Mouse (Mus musculus) kidney, adult 2 months (tissue): ENCODE measurements around the gene Ncl. TPM values are rescaled to one million over a fixed set of nuclear protein-coding genes. Genes with fewer than 3 reads are reported as not detected.

Experiments used
- DNase-seq: peaks from one replicate; pipeline ENCODE4 v3.0.0; 2021
- H3K27ac ChIP-seq: fragments of 200-500 bp; 2 replicates; pipeline ENCODE4 v1.5.1; 2012; ENCODE audit warnings: low read depth, low read length, control low read depth, inconsistent platforms; ENCODE audit not compliant: insufficient read depth
- H3K27me3 ChIP-seq: fragments of 200-500 bp; replicated peaks from 2 replicates; pipeline ENCODE4 v1.6.1; 2012; ENCODE audit warnings: mild to moderate bottlenecking, moderate library complexity, low read length, inconsistent platforms; ENCODE audit not compliant: control insufficient read depth, insufficient read depth
- H3K36me3 ChIP-seq: fragments of 200-500 bp; 2 replicates; pipeline ENCODE4 v1.6.1; 2012; ENCODE audit warnings: mild to moderate bottlenecking, moderate library complexity, low read length, inconsistent platforms; ENCODE audit not compliant: control insufficient read depth, insufficient read depth
- H3K4me1 ChIP-seq: fragments of 200-500 bp; 2 replicates; pipeline ENCODE4 v1.6.1; 2011; ENCODE audit warnings: low read length; ENCODE audit not compliant: control insufficient read depth, insufficient read depth
- H3K4me3 ChIP-seq: fragments of 200-500 bp; 2 replicates; pipeline ENCODE4 v1.5.1; 2011; ENCODE audit warnings: mild to moderate bottlenecking, low read depth, low read length, control low read depth; ENCODE audit not compliant: insufficient read depth
- CTCF ChIP-seq: fragments of 200-500 bp; conservative IDR thresholded peaks from 2 replicates; pipeline ENCODE4 v1.5.1; 2011; ENCODE audit warnings: low read depth, mild to moderate bottlenecking, control low read depth, low read length, moderate library complexity, mixed read lengths; ENCODE audit not compliant: insufficient read depth, insufficient read length
- POLR2A ChIP-seq: fragments of 200-500 bp; IDR thresholded peaks from one replicate; pipeline ENCODE4 v1.6.1; 2011; ENCODE audit warnings: low read depth, low read length, control low read depth
- WGBS: fragments of 180-500 bp; shearing (Covaris S2); methylation state at CpG from one replicate; pipeline ENCODE4 v1.1.7; 2018; 5-methylcytosine and 5-hydroxymethylcytosine counted together
- polyA plus RNA-seq: library from polyadenylated mRNA; depleted of rRNA; stranded (reverse); fragments of >200 nt; gene quantifications from 2 replicates; pipeline ENCODE4 v1.2.3, GENCODE M21; 2012

Ncl gene
- polyA plus RNA-seq, 1 experiment = 10.4 TPM

DNA sequence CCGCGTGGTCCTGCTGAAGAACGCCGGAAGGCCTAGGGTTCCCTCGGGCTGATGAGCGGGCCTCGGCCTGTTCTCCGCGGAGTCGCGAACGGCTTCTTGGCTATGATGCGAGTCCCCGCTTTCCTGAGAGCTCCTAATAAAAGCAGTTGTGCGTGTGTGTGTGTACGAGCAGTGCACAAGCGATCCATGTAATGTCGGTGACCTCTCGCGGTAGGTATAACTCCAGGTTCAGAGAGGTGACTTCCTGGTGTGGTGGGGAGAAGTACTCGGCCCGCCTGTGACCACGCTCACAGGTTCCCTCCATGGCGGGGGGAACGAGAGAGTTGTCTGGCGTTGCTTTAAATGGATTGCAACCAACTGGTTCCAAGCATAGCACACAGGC, 589 bp upstream of the Ncl start:
- no peak for DNase-seq
- Histone ChIP-seq H3K36me3 (peaks cover 10% of the 10 kb centered on the region), H3K4me1 (peaks cover 3% of the 10 kb centered on the region; the same call in 1 of the 2 replicates), H3K4me3 (peak overlapping the region; percentile 70), H3K27ac (peak overlapping the region; percentile 14; the same call in 1 of the 2 replicates), H3K27me3 (no peaks in the 10 kb centered on the region)
- TF ChIP-seq POLR2A (no peak), CTCF (no peak)
- under 1% methylated on average over 26 of the region's 26 CpGs for WGBS

DNA sequence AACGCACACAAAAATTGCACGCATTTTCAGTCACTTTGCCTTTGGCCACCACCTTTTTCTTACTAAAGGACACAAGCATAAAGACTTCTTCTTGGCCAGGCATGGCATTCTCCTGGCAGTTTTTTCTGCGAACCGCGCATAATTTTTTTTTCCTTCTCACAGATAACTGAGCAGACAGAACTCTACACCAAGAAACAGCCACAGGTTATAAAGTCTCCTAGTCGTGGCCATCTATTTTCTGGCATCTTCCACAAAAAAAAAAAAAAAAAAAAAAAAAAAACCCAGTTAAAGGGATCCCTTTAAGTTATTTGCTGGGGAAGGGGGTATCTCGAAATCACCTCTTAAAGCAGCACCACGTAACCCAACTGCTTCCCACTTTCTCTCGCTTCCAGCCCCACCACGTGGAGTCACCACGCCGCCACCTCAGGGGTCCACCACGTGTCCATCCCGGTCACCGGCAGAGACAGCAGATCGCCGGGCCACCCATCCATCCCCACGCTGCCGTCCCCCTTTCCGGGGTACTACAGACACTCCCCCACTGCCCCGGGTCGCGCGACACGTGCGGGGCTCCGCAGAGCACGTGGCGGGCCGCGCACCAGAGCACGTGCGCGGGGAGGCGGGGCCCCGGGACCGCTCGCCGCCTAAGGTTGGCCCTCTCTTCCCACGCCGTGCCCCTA, 833 bp downstream of the Ncl start:
- under 1% methylated on average over 41 of the region's 41 CpGs for WGBS
- Histone ChIP-seq H3K27me3 (no peaks in the 10 kb centered on the region), H3K27ac (peak overlapping the region; percentile 95), H3K36me3 (peaks cover 21% of the 10 kb centered on the region), H3K4me1 (peaks cover 3% of the 10 kb centered on the region; the same call in 1 of the 2 replicates), H3K4me3 (peak overlapping the region; percentile 73)
- DNase-seq = no peak
- TF ChIP-seq POLR2A (no peak), CTCF (no peak)

DNA sequence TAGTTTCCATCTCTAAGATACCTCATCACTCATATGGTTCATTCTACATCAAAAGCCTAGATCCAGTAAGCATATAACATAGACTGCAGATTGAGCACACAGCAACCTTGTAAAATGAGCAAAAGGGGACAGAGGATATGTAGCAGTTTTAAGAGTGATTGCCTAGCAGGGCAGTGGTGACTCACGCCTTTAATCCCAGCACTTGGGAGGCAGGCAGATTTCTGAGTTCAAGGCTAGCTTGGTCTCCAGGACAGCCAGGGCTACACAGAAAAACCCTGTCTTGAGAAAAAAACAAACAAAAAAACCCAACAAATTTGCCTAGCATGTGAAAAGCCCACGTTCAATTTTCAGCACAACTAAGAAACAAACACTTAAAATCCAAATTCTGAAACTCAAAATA, 5.0 kb downstream of the Ncl start:
- no peak overlapping the region for H3K27ac ChIP-seq
- peaks cover 5% of the 10 kb centered on the region; the same call in 1 of the 2 replicates for H3K4me1 ChIP-seq
- WGBS = 87% methylated on average over 2 of the region's 2 CpGs
- H3K36me3 ChIP-seq = peaks cover 38% of the 10 kb centered on the region
- no peak for DNase-seq
- TF ChIP-seq CTCF (no peak), POLR2A (no peak)
- H3K27me3 ChIP-seq = no peaks in the 10 kb centered on the region
- H3K4me3 ChIP-seq = no peak overlapping the region

DNA sequence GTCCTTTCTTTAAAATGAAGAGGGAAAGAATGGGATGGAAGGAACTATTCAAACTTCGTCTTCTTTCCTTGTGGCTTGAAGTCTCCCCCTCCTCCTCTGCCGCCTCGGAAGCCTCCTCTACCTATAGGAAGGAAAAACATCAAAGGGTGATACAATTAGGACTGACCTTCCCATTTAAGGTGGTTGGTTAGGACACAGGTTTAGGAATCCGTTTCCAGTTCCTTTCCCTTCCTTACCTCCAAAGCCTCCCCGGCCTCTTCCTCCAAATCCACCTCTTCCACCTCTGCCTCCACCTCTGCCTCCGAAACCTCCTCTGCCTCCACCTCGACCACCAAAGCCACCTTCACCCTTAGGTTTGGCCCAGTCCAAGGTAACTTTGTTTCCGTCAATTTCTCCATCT, 8.6 kb downstream of the Ncl start:
- H3K4me3 ChIP-seq = no peak overlapping the region
- DNase-seq = no peak
- H3K36me3 ChIP-seq = peaks cover 33% of the 10 kb centered on the region
- TF ChIP-seq POLR2A (no peak), CTCF (no peak)
- H3K4me1 ChIP-seq = peaks cover 5% of the 10 kb centered on the region; the same call in 1 of the 2 replicates
- no peaks in the 10 kb centered on the region for H3K27me3 ChIP-seq
- WGBS = 85% methylated on average over 8 of the region's 8 CpGs
- H3K27ac ChIP-seq = no peak overlapping the region

DNA sequence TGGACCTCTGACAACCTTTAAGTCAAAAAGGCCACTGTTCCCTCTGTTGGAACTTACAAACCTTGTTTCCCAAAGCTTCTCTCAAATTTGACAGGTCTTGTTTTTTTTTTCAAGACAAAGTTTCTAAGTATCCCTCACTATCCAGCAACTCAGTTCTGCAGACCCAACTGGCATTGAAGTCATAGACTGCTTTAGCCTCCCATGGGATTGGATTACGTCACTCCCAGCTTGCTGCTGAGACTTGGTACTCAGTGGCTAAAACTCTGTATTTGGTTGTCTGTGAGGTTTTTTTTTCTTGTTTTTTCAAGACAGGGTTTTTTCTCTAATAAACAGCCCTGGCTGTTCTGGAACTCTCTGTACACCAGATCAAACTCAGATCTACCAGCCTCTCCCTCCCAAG, 9.5 kb downstream of the Ncl start:
- no peak for DNase-seq
- Histone ChIP-seq H3K27me3 (no peaks in the 10 kb centered on the region), H3K4me1 (peaks cover 5% of the 10 kb centered on the region; the same call in 1 of the 2 replicates), H3K4me3 (no peak overlapping the region), H3K36me3 (peaks cover 31% of the 10 kb centered on the region), H3K27ac (no peak overlapping the region)
- 87% methylated on average over 1 of the region's 1 CpGs for WGBS
- TF ChIP-seq POLR2A (no peak), CTCF (no peak)

DNA sequence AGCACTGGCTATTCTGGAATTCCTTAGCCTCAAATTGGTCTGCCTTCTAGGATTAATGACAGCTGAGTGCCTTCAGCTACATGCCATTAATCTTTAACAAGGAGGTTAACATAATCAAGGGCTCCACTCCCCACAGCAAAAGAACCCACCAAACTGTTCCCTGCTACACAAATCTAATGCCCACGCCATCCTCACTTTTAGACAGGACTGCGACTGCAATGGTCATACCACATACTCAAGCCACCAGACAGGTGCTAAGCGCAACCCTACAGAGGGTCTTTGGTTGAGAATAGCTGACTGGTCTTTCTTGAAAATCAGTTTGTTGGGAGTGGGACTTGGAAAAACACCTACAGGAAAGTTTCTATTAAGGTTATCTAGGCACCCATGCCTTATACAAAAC, 10.0 kb downstream of the Ncl start:
- Histone ChIP-seq H3K27me3 (no peaks in the 10 kb centered on the region), H3K27ac (no peak overlapping the region), H3K36me3 (peaks cover 27% of the 10 kb centered on the region), H3K4me3 (no peak overlapping the region), H3K4me1 (peaks cover 5% of the 10 kb centered on the region; the same call in 1 of the 2 replicates)
- DNase-seq = no peak
- TF ChIP-seq POLR2A = no peak
- no peak for TF ChIP-seq CTCF
- 74% methylated on average over 3 of the region's 3 CpGs for WGBS

DNA sequence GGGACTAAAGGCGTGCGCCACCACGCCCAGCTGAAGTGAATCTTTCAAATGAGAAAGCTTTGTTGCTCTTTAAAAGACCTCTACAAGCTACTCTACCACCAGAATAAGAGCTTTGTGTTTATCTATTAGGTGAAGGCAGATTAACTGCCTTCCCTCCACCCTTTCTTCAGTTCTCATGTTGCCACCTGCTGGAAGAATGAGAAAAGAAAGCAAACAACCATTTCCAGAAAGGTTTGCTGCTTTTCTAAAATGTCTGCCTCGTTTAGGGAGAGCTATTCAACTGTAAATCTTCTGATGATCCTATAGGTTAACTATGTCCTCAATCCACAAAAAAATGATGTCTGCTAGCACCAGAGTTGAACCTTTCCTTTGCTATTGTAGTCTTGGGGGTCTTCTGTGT, 10.4 kb downstream of the Ncl start:
- Histone ChIP-seq H3K4me3 (no peak overlapping the region), H3K36me3 (peaks cover 23% of the 10 kb centered on the region), H3K4me1 (peaks cover 5% of the 10 kb centered on the region; the same call in 1 of the 2 replicates), H3K27me3 (no peaks in the 10 kb centered on the region), H3K27ac (no peak overlapping the region)
- 70% methylated on average over 4 of the region's 4 CpGs for WGBS
- TF ChIP-seq POLR2A = no peak
- TF ChIP-seq CTCF = no peak
- DNase-seq = no peak
